Mouse (Mus musculus): ENCODE data around the gene Tut4. TPM values are rescaled to one million over a fixed set of nuclear protein-coding genes. Genes with fewer than 3 reads are reported as not detected.

Gene Tut4
- polyA plus RNA-seq, 1 experiment from 2014 or later, result 19.1 TPM

- H3K9me3 ChIP-seq (ENCODE audit: control insufficient read depth), result no peaks in the 10 kb centered on the region
- 0 out of 2 replicates have a peak, but pooled peaks cover 3% of the 10 kb centered on the region for H3K4me1 ChIP-seq (replicated peaks; ENCODE audit: control insufficient read depth, insufficient read depth, low read length)
- WGBS, result 17% methylated on average over 5 of the region's 5 CpGs
- no peak overlapping the region for H3K9ac ChIP-seq (ENCODE audit: low read depth, low read length)
- H3K4me3 ChIP-seq (ENCODE audit: low read depth, low read length), result peak overlapping the region; percentile 80
- ATAC-seq, result no peak
- no peak overlapping the region for H3K27ac ChIP-seq (ENCODE audit: low read depth, low read length)
- H3K27me3 ChIP-seq (replicated peaks; ENCODE audit: control insufficient read depth, insufficient read depth, low read length), result no peaks in the 10 kb centered on the region
- no peaks in the 10 kb centered on the region for H3K36me3 ChIP-seq (ENCODE audit: control insufficient read depth, insufficient read depth)
- H3K4me2 ChIP-seq (replicated peaks; ENCODE audit: low read depth), result peak overlapping the region; percentile 90
- no peak for TF ChIP-seq CTCF (IDR thresholded peaks at IDR 0.05; ENCODE audit: low read depth)
Observed at GRCm38 (mm10) chr4:108461262-108461903, 2.2 kb downstream of the Tut4 start.

DNA sequence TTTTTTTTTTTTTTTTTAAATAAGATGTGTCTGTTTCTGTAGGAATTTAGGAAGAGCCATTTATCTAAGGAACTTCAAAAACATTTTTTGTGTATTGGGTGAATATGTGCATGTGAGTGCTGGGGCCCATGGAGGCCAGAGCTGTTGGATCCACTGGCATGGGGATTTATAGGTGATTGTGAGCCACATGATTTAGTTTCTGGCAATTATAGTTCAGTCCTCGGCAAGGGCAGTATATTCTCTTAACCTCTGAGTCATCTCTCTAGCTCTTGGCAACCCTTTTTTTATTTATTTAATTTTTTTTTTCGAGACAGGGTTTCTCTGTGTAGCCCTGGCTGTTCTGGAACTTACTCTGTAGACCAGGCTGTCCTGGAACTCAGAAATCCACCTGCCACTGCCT is 14.4 kb downstream of the Tut4 start:
- Histone ChIP-seq H3K4me1 (replicated peaks; ENCODE audit: control insufficient read depth, insufficient read depth, low read length) (no peaks in the 10 kb centered on the region), H3K36me3 (ENCODE audit: control insufficient read depth, insufficient read depth) (no peaks in the 10 kb centered on the region), H3K4me3 (ENCODE audit: low read depth, low read length) (no peak overlapping the region), H3K27me3 (replicated peaks; ENCODE audit: control insufficient read depth, insufficient read depth, low read length) (no peaks in the 10 kb centered on the region), H3K9ac (ENCODE audit: low read depth, low read length) (no peak overlapping the region), H3K9me3 (ENCODE audit: control insufficient read depth) (no peaks in the 10 kb centered on the region), H3K4me2 (replicated peaks; ENCODE audit: low read depth) (no peak overlapping the region), H3K27ac (ENCODE audit: low read depth, low read length) (no peak overlapping the region)
- WGBS, result 72% methylated on average over 2 of the region's 2 CpGs
- TF ChIP-seq CTCF (IDR thresholded peaks at IDR 0.05; ENCODE audit: low read depth), result no peak
- ATAC-seq, result no peak

- no peaks in the 10 kb centered on the region for H3K27me3 ChIP-seq (replicated peaks; ENCODE audit: control insufficient read depth, insufficient read depth, low read length)
- ATAC-seq, result no peak
Observed at GRCm38 (mm10) chr4:108482776-108483175, 23.6 kb downstream of the Tut4 start.

GRCm38 (mm10) chr4:108484230-108484629 is 25.0 kb downstream of the Tut4 start:
- WGBS, result 90% methylated on average over 4 of the region's 4 CpGs
- Histone ChIP-seq H3K27me3 (replicated peaks; ENCODE audit: control insufficient read depth, insufficient read depth, low read length) (no peaks in the 10 kb centered on the region), H3K9ac (ENCODE audit: low read depth, low read length) (no peak overlapping the region), H3K4me3 (ENCODE audit: low read depth, low read length) (no peak overlapping the region), H3K4me2 (replicated peaks; ENCODE audit: low read depth) (no peak overlapping the region), H3K27ac (ENCODE audit: low read depth, low read length) (no peak overlapping the region), H3K4me1 (replicated peaks; ENCODE audit: control insufficient read depth, insufficient read depth, low read length) (no peaks in the 10 kb centered on the region), H3K36me3 (ENCODE audit: control insufficient read depth, insufficient read depth) (peaks cover 10% of the 10 kb centered on the region; the same call in 1 of the 2 replicates), H3K9me3 (ENCODE audit: control insufficient read depth) (no peaks in the 10 kb centered on the region)
- TF ChIP-seq CTCF (IDR thresholded peaks at IDR 0.05; ENCODE audit: low read depth), result no peak
- no peak for ATAC-seq

More at GRCm38 (mm10) chr4:108482776-108483175, 23.6 kb downstream of the Tut4 start:
- TF ChIP-seq CTCF (IDR thresholded peaks at IDR 0.05; ENCODE audit: low read depth), result no peak
- no peak overlapping the region for H3K4me2 ChIP-seq (replicated peaks; ENCODE audit: low read depth)
- no peak overlapping the region for H3K9ac ChIP-seq (ENCODE audit: low read depth, low read length)
- H3K4me1 ChIP-seq (replicated peaks; ENCODE audit: control insufficient read depth, insufficient read depth, low read length), result no peaks in the 10 kb centered on the region
- H3K4me3 ChIP-seq (ENCODE audit: low read depth, low read length), result no peak overlapping the region
- no peaks in the 10 kb centered on the region for H3K9me3 ChIP-seq (ENCODE audit: control insufficient read depth)
- no peak overlapping the region for H3K27ac ChIP-seq (ENCODE audit: low read depth, low read length)
- H3K36me3 ChIP-seq (ENCODE audit: control insufficient read depth, insufficient read depth), result peaks cover 10% of the 10 kb centered on the region; the same call in 1 of the 2 replicates

- no peaks in the 10 kb centered on the region for H3K4me1 ChIP-seq (replicated peaks; ENCODE audit: control insufficient read depth, insufficient read depth, low read length)
- H3K4me2 ChIP-seq (replicated peaks; ENCODE audit: low read depth), result no peak overlapping the region
- no peak for ATAC-seq
- H3K36me3 ChIP-seq (ENCODE audit: control insufficient read depth, insufficient read depth), result peaks cover 13% of the 10 kb centered on the region
- H3K27me3 ChIP-seq (replicated peaks; ENCODE audit: control insufficient read depth, insufficient read depth, low read length), result no peaks in the 10 kb centered on the region
- no peak overlapping the region for H3K27ac ChIP-seq (ENCODE audit: low read depth, low read length)
- no peak overlapping the region for H3K4me3 ChIP-seq (ENCODE audit: low read depth, low read length)
- 90% methylated on average over 2 of the region's 2 CpGs for WGBS
- no peaks in the 10 kb centered on the region for H3K9me3 ChIP-seq (ENCODE audit: control insufficient read depth)
- no peak for TF ChIP-seq CTCF (IDR thresholded peaks at IDR 0.05; ENCODE audit: low read depth)
- H3K9ac ChIP-seq (ENCODE audit: low read depth, low read length), result no peak overlapping the region
Observed at GRCm38 (mm10) chr4:108503023-108503422, 43.8 kb downstream of the Tut4 start.

DNA sequence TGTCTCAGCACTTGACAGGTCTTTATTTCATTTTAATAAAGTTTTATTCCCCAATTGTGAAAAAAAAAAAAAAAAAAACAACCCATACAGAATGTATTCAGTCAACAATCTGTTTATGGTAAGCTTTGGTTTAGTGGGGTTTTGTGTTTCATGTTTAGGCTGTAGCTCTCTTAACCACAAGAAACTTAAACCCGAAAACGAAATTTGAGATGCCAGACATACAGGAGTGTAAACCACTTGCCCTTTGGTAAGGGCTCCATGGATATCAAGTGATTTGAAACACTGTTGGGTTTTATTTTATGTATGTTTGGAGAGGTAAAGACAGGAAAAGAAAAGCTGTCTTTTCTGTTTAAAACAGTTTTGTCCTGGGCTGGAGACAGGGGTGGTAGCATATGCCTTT is 80.5 kb downstream of the Tut4 start:
- ATAC-seq, result no peak
- Histone ChIP-seq H3K27me3 (replicated peaks; ENCODE audit: control insufficient read depth, insufficient read depth, low read length) (no peaks in the 10 kb centered on the region), H3K4me1 (replicated peaks; ENCODE audit: control insufficient read depth, insufficient read depth, low read length) (no peaks in the 10 kb centered on the region), H3K27ac (ENCODE audit: low read depth, low read length) (no peak overlapping the region), H3K36me3 (ENCODE audit: control insufficient read depth, insufficient read depth) (peaks cover 6% of the 10 kb centered on the region; the same call in 1 of the 2 replicates), H3K4me2 (replicated peaks; ENCODE audit: low read depth) (no peak overlapping the region), H3K4me3 (ENCODE audit: low read depth, low read length) (no peak overlapping the region), H3K9ac (ENCODE audit: low read depth, low read length) (no peak overlapping the region), H3K9me3 (ENCODE audit: control insufficient read depth) (no peaks in the 10 kb centered on the region)
- WGBS, result 90% methylated on average over 2 of the region's 2 CpGs
- no peak for TF ChIP-seq CTCF (IDR thresholded peaks at IDR 0.05; ENCODE audit: low read depth)
